Mouse (Mus musculus): Measurements from ENCODE around the gene Setd1a. TPM values are rescaled to one million over a fixed set of nuclear protein-coding genes. Genes with fewer than 3 reads are reported as not detected.

Setd1a gene
- total RNA-seq, 2 experiments from 2014 or later = 15.6 to 17.4 TPM

GRCm38 (mm10) chr7:127785308-127785707 lies 8.8 kb downstream of the Setd1a start, which contains the start of gene Gm49388:
Gene Gm49388, plus strand, starts transcription at chr7:127785608.
- intact Hi-C loops (cut with DNase I; ENCODE audit: low total_unique reads) = loop anchor here (5.0 kb wide), 1 partner anchor 82 kb away; no protein-coding TSS in a partner anchor
- DNase-seq = no peak

- DNase-seq = peak; percentile 3
- intact Hi-C loops (cut with DNase I; ENCODE audit: low total_unique reads) = loop anchor here (5.0 kb wide), 1 partner anchor 140 kb away; no protein-coding TSS in a partner anchor
Measured at GRCm38 (mm10) chr7:127797076-127797845, 20.8 kb downstream of the Setd1a start.

- intact Hi-C loops (cut with DNase I; ENCODE audit: low total_unique reads) = loop anchor here (5.0 kb wide), 1 partner anchor 139 kb away; no protein-coding TSS in a partner anchor
- DNase-seq = peak; percentile 4
Measured at GRCm38 (mm10) chr7:127798591-127798990, 22.1 kb downstream of the Setd1a start.

GRCm38 (mm10) chr7:127799211-127799610 lies 22.7 kb downstream of the Setd1a start:
- DNase-seq = no peak
- intact Hi-C loops (cut with DNase I; ENCODE audit: low total_unique reads) = loop anchor here (5.0 kb wide), 1 partner anchor 138 kb away; no protein-coding TSS in a partner anchor

GRCm38 (mm10) chr7:127799738-127800137 lies 23.3 kb downstream of the Setd1a start:
- intact Hi-C loops (cut with DNase I; ENCODE audit: low total_unique reads) = loop anchor here (5.0 kb wide), 1 partner anchor 138 kb away; no protein-coding TSS in a partner anchor
- no peak for DNase-seq

GRCm38 (mm10) chr7:127800435-127801009 lies 24.1 kb downstream of the Setd1a start, which contains the start of gene Hsd3b7:
Gene Hsd3b7, plus strand, starts transcription at chr7:127800604.
- peak; percentile 94 for DNase-seq
- intact Hi-C loops (cut with DNase I; ENCODE audit: low total_unique reads) = no loop called here

GRCm38 (mm10) chr7:127801010-127801621 lies 24.6 kb downstream of the Setd1a start:
- no peak for DNase-seq

GRCm38 (mm10) chr7:127802313-127802712 lies 25.8 kb downstream of the Setd1a start:
- intact Hi-C loops (cut with DNase I; ENCODE audit: low total_unique reads) = no loop called here
- no peak for DNase-seq

More at GRCm38 (mm10) chr7:127801010-127801621, 24.6 kb downstream of the Setd1a start:
- intact Hi-C loops (cut with DNase I; ENCODE audit: low total_unique reads) = no loop called here

- DNase-seq = no peak
- intact Hi-C loops (cut with DNase I; ENCODE audit: low total_unique reads) = no loop called here
Measured at GRCm38 (mm10) chr7:127808821-127809220, 32.4 kb downstream of the Setd1a start.

- no peak for DNase-seq
- intact Hi-C loops (cut with DNase I; ENCODE audit: low total_unique reads) = no loop called here
Measured at GRCm38 (mm10) chr7:127809846-127810245, 33.4 kb downstream of the Setd1a start.

GRCm38 (mm10) chr7:127810650-127811049 lies 34.2 kb downstream of the Setd1a start:
- no peak for DNase-seq
- intact Hi-C loops (cut with DNase I; ENCODE audit: low total_unique reads) = no loop called here

- DNase-seq = no peak
- intact Hi-C loops (cut with DNase I; ENCODE audit: low total_unique reads) = no loop called here
Measured at GRCm38 (mm10) chr7:127811240-127811639, 34.8 kb downstream of the Setd1a start.

- intact Hi-C loops (cut with DNase I; ENCODE audit: low total_unique reads) = no loop called here
Measured at GRCm38 (mm10) chr7:127812292-127812691, 35.8 kb downstream of the Setd1a start.

GRCm38 (mm10) chr7:127813821-127814220 lies 37.4 kb downstream of the Setd1a start:
- intact Hi-C loops (cut with DNase I; ENCODE audit: low total_unique reads) = no loop called here
- no peak for DNase-seq

More at GRCm38 (mm10) chr7:127812292-127812691, 35.8 kb downstream of the Setd1a start:
- DNase-seq = no peak

GRCm38 (mm10) chr7:127814241-127814921 lies 37.9 kb downstream of the Setd1a start:
- DNase-seq = peak; percentile 82
- intact Hi-C loops (cut with DNase I; ENCODE audit: low total_unique reads) = no loop called here

- intact Hi-C loops (cut with DNase I; ENCODE audit: low total_unique reads) = no loop called here
- DNase-seq = no peak
Measured at GRCm38 (mm10) chr7:127815116-127815665, 38.7 kb downstream of the Setd1a start.

GRCm38 (mm10) chr7:127815954-127816821 lies 39.7 kb downstream of the Setd1a start:
- DNase-seq = peak; percentile 73
- intact Hi-C loops (cut with DNase I; ENCODE audit: low total_unique reads) = no loop called here

- intact Hi-C loops (cut with DNase I; ENCODE audit: low total_unique reads) = no loop called here
- no peak for DNase-seq
Measured at GRCm38 (mm10) chr7:127817053-127817452, 40.6 kb downstream of the Setd1a start.
